Mouse (Mus musculus): ENCODE data around the gene Gnas.
A peak's percentile ranks its signal among the peaks of the same experiment; 100 is the strongest.
"Not testable (repeated sequence)": the region's sequence is repeated elsewhere in the genome, so short reads cannot be mapped to it uniquely, and the experiment has no call there.

The Gnas gene

GRCm38 (mm10) chr2:174294457-174294856 lies 10.3 kb downstream of the Gnas start:
- peak; percentile 65 for DNase-seq (ENCODE audit: low spot score)

GRCm38 (mm10) chr2:174295175-174295899 lies 11.2 kb downstream of the Gnas start:
- peak; percentile 99 for DNase-seq (ENCODE audit: low spot score)

GRCm38 (mm10) chr2:174295900-174296465 lies 11.9 kb downstream of the Gnas start:
- DNase-seq (ENCODE audit: low spot score), result peak; percentile 64

GRCm38 (mm10) chr2:174297086-174297571 lies 13.0 kb downstream of the Gnas start:
- peak; percentile 57 for DNase-seq (ENCODE audit: low spot score)

GRCm38 (mm10) chr2:174297851-174298250 lies 13.7 kb downstream of the Gnas start:
- DNase-seq (ENCODE audit: low spot score), result no peak

GRCm38 (mm10) chr2:174298471-174298870 lies 14.4 kb downstream of the Gnas start:
- no peak for DNase-seq (ENCODE audit: low spot score)

GRCm38 (mm10) chr2:174299091-174299770 lies 15.1 kb downstream of the Gnas start:
- no peak for DNase-seq (ENCODE audit: low spot score)

- no peak for DNase-seq (ENCODE audit: low spot score)
Observed at GRCm38 (mm10) chr2:174299771-174300160, 15.6 kb downstream of the Gnas start.

- DNase-seq (ENCODE audit: low spot score), result no peak
Observed at GRCm38 (mm10) chr2:174300186-174300585, 16.1 kb downstream of the Gnas start.

- DNase-seq (ENCODE audit: low spot score), result no peak
Observed at GRCm38 (mm10) chr2:174300666-174301065, 16.5 kb downstream of the Gnas start.

GRCm38 (mm10) chr2:174302526-174302925 lies 18.4 kb downstream of the Gnas start:
- no peak for DNase-seq (ENCODE audit: low spot score)

GRCm38 (mm10) chr2:174305646-174306045 lies 21.5 kb downstream of the Gnas start:
- DNase-seq (ENCODE audit: low spot score), result no peak

- no peak for DNase-seq (ENCODE audit: low spot score)
Observed at GRCm38 (mm10) chr2:174307903-174308302, 23.8 kb downstream of the Gnas start.

- peak; percentile 74 for DNase-seq (ENCODE audit: low spot score)
Observed at GRCm38 (mm10) chr2:174310913-174311514, 26.9 kb downstream of the Gnas start.

GRCm38 (mm10) chr2:174311613-174312012 lies 27.5 kb downstream of the Gnas start:
- no peak for DNase-seq (ENCODE audit: low spot score)

- DNase-seq (ENCODE audit: low spot score), result peak; percentile 76
Observed at GRCm38 (mm10) chr2:174312118-174312647, 28.1 kb downstream of the Gnas start.

GRCm38 (mm10) chr2:174312661-174313060 lies 28.5 kb downstream of the Gnas start:
- no peak for DNase-seq (ENCODE audit: low spot score)

GRCm38 (mm10) chr2:174315445-174315844 lies 31.3 kb downstream of the Gnas start:
- DNase-seq (ENCODE audit: low spot score), result not testable (repeated sequence)

- DNase-seq (ENCODE audit: low spot score), result no peak
Observed at GRCm38 (mm10) chr2:174316661-174317060, 32.5 kb downstream of the Gnas start.

GRCm38 (mm10) chr2:174325989-174326388 lies 41.9 kb downstream of the Gnas start:
- DNase-seq (ENCODE audit: low spot score), result no peak

GRCm38 (mm10) chr2:174326481-174326880 lies 42.4 kb downstream of the Gnas start:
- DNase-seq (ENCODE audit: low spot score), result no peak

- peak; percentile 94 for DNase-seq (ENCODE audit: low spot score)
Observed at GRCm38 (mm10) chr2:174327295-174327981, 43.3 kb downstream of the Gnas start.

Data from MN1 (cell line).